Mouse (Mus musculus) kidney, postnatal 36 days (tissue): ENCODE results near the gene Oscar.

Experiments used
- DNase-seq, 2 experiments: peaks; one replicate each; pipeline ENCODE4 v3.0.0; 2021 to 2022; ENCODE audit warnings: mixed read lengths in 2 of 2

Oscar gene

DNA sequence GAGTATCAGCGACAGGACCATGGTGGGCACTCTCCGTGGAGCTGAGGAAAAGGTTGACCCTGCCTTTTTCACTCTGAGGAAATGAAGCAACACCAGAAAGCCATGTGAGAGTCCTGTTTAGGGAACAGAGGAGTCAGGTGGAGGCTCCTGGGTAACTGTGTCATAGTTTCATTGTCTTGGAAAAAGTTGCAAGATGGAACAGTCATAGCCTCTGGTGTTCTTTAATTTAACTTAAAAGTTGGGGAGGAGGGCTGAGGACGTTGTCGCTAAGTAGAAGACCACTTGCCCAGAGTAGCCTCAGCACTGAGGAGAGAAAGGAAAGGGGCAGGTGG is at the start of gene Oscar:
Oscar (minus strand) TSS at position 101 of the 332 bp plus-strand sequence.
- no peak for DNase-seq

DNA sequence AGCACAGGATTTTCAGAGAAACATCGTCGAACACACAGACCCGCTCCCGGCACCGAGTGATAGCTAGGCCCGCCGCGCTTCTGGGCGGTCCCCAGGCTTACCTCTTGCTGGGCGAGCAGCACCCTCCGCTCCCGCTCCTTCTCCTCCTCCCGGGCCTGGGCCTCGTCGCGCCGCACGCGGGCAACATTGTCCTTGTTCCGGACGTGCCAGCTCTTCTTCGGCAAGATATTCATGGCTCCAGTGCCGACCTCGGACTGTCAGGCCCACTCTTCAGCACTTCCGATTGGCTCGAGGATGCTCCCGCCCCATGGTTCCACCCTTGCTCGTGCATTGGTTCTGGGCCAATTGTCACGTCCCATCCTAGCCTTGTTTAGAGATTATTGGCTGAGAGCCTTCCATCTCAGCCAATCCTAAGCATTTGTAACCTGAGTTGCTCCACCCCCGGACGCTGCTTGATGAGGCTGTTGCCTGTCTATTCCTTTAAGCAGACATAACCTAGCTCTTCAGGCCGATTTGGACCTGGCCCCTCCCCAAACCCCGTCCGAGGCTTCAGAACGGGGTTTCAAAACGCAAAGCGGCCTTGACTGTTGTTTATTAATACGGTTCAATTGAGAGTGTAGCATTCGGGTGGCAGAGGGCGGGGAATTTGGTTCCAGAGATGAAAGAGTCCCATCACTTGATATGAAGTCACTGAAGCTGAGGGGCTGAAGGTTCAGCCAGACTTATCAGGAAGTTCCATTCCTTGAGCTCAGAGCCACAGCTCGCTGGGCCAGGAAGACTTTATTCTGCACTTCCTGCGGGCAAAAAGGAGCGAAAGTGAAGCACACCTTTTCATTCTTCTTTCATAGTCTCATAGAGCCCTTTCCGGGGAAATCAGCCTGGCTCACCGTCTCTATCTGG is 49.5 kb upstream of the Oscar start, which contains the start of gene Leng1:
Leng1 (minus strand) TSS at position 626 of the 900 bp plus-strand sequence.
- peak; percentile 97 to 99 for DNase-seq

DNA sequence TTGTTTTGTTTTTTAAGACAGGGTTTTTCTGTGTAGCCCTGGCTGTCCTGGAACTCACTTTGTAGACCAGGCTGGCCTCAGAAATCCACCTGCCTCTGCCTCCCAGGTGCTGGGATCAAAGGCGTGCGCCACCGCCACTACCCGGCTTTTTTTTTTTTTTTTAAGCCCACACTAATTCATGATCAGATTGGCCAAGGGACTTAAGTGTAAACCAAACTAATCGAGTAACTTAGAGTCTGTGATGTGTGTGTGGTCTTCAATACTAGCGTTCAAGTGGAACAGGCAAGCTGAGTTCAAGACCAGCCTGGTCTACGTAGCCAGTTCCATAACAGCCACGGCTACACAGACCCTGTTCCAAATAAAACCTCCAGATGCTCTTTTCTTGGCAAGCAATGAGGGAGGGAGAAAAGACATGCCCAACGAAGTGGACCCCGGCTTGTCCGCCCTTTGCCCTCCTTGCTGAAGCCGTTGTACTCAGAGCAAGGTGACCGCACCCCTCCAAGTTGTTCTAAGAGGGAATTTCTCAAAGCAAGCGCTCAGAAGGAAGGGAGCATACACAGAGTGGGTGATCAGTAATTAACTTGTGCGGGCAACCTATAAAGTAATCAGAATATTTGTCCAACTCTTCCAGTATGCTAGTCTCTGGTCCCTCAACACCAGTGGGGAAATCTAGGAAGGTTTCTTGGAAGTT is 48.7 kb upstream of the Oscar start:
- peak; percentile 67 to 73 for DNase-seq

DNA sequence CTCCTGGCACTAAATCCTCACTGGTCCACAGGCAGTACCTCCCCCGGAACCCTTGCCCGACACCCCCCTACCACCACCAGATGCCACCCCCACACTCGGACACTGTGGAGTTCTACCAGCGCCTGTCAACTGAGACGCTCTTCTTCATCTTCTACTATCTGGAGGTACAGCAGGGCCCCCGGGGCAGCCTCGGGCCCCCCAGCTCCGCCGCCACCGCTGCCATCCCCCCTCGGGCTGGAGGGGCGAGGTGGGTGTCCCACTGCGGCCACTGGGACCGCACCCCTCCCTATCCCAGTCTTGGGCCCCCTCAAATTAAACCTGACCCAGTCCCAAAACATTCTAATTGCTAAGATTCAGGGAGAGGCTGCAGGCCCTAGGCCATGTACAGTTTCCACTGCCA is 42.6 kb upstream of the Oscar start:
- DNase-seq: no peak

DNA sequence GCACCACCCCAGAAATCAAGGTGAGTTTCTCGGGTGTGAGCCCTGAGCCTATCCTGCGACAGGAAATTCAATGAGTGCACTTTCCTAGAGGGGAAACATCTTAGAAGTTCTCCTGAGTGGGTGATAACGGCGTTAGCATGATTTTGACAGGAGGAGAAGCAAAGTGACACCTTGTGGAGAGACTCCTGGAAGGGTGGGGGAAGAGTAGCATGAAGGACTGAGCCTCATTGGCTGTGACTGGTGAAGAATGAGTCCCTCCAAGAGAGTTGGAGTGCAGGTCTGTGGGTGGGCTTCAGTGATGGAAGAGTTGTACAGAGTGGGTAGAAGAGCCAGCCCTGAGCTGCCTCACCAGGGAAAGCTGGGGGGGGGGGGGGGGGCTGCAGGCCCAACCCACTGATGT is 41.0 kb upstream of the Oscar start:
- DNase-seq: no peak

DNA sequence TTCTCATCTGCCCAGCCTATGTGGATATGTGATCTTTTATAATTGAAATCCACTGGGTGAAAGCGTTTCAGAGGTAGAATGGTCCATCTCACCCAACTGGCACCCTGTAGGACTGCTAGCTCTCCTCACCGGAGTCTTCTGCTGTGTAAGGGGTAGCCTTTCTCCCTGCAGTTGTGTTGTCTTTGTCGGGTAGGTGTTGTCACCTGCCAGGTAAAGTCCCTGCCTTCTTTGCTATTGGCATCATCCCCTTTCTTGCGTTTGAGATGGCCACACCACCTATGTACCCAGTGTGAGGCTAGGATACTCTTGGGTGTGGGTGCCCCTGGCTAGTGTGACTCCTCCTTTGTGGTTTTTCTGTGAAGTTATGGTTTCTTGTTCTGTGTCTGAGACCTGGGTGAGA is 30.7 kb upstream of the Oscar start:
- DNase-seq: no peak

DNA sequence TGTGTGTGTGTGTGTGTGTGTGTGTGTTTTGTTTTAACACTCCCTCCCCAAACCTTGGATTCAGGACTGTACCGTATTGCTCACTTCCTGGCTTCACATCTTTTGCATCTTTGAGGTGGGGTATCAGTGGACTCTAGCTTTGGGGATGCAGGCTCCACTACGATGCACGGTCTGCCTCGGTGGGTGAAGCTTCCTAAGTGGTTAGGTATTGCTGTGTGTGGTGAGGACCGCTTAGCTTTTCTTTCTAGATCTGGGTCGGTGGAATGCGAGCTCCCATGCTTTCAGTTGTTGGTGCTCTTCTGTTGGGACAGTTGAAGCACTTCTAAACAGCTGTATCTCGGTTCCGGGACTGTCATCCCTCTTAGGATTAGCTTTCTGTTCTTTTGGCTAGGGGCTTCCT is 30.2 kb upstream of the Oscar start:
- no peak for DNase-seq

DNA sequence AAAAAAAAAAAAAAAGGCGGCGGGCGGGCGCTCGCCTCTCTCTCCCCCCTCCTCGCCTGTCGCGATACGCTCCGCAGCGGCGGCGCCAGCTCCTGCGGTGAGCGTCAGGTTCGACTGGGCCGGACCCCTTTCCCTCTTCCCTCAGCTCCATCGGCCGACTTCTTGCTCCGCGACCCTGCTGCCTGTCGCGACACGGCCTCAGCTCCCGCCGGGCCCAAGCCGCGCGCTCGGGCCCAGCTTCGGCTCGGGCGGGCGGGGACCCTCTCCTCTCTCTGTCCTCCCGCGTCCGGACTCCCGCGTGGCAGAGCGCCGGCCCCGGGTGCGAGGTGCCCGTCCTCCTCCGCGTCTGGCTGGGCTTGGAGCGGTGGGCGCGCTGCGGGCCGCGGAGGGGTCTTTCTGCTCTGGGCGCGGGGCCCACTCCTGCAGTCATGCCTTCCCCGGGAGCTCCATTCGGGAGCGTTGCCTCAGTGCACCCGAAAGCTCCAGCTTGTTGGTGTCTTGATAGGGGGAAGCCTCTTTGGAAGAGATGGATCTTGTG is 29.6 kb upstream of the Oscar start:
- peak in 1 of 2 experiments; percentile 3 for DNase-seq

DNA sequence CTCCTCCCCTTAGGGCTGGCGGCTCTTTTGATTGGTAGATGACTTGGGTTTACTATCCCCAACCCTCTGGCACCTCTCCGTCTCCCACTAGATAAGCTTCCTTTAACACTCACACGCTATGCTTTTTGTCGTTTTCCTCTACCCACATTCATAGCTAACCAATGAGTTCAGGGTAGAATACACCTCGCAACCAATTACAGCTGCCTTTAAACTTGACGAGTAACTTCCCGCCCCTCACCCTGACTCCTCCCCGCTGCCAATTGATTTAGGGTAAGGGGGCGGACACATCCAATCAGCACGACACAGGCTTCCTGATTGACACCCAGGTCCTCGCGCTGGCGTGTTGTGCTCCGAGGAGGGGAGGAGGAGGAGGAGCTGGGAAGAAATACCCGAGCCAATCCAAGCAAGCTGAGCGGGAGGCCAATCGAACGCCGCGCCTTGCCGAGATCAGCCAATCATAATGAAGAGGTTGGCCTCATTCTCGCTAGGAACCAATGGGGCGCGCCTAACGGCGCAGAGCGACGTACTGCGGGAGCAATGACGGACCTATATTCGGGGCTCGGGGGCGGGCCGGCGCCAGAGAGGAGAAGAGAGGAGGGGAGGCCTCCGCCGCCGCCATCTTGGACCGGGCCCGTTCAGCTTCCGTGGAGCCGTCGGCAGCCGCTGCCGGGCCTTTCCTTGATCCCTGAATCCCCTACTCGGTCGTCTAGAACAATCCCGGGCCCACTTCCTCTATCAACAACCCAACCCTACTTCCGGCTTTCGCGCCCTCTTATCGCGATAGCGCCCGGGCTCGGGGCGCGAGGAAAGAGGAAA is 28.9 kb upstream of the Oscar start, which contains the start of gene Cnot3:
Cnot3 (plus strand) TSS at position 597 of the 816 bp plus-strand sequence.
- peak; percentile 97 to 100 for DNase-seq

DNA sequence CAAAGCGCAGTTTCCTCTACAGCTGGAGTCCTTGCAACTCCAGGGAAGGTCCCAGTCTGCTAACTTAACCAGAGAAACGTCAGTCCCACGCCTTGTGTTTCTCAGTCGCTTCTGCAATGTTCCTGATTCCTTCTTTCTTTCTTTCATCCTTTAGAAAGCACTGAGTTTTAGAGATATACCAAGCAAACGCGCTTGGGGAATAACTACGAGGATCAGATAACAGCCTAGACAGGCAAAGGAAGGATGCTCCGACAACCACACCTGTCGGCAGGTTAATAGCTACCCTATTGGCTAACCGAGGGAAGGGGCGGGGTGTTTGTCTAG is 28.4 kb upstream of the Oscar start:
- DNase-seq: peak in 1 of 2 experiments; percentile 94

DNA sequence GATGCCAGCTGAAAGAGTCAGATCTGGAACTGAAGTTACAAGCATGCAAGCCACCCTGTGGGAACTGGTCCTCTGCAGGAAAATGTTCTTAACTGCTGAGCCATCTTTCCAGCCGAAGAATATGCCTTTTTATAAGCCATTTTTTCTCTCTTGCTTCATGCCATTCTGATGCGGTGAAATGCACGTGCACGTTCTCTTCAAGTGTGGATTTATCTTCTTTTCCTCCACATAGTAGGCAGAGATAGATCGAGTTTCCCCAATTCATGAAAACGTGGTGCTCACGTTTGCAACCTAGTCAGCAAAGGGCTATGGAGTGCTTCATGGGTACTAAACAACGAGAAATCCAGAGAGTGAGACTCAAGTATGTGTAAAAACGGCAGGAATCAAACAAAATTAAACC is 27.9 kb upstream of the Oscar start:
- no peak for DNase-seq

DNA sequence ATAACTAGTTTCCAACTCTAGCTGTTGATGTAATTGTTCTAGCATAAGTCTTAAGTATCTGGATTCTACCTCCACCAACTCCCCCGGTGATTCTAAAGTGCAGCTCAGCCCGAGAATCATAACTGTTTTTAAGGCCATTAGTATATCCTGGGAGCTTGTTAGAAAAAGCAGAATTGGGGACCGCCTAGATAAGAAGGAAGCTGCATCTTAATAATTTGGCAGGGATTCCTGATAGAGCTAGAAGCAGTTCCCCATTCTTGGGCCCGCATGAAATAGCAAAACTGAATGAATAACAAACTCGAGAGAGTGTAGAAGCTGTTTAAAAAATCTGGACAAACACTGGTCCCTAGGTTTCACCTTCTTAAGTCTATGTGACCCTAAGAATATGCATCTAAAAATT is 27.5 kb upstream of the Oscar start:
- DNase-seq: no peak

DNA sequence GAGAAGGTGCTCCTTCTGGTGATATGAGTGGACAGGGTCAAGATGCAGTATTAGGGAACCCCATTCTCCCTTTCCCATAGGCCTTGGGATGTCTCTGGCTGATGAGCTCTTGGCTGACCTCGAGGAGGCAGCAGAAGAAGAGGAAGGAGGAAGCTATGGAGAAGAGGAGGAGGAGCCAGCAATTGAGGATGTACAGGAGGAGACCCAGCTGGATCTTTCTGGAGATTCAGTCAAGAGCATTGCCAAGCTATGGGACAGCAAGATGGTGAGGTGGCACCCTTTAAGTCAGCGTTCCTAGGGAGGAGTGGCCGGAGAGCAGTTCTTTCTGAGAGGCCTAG is 14.5 kb upstream of the Oscar start:
- no peak for DNase-seq

DNA sequence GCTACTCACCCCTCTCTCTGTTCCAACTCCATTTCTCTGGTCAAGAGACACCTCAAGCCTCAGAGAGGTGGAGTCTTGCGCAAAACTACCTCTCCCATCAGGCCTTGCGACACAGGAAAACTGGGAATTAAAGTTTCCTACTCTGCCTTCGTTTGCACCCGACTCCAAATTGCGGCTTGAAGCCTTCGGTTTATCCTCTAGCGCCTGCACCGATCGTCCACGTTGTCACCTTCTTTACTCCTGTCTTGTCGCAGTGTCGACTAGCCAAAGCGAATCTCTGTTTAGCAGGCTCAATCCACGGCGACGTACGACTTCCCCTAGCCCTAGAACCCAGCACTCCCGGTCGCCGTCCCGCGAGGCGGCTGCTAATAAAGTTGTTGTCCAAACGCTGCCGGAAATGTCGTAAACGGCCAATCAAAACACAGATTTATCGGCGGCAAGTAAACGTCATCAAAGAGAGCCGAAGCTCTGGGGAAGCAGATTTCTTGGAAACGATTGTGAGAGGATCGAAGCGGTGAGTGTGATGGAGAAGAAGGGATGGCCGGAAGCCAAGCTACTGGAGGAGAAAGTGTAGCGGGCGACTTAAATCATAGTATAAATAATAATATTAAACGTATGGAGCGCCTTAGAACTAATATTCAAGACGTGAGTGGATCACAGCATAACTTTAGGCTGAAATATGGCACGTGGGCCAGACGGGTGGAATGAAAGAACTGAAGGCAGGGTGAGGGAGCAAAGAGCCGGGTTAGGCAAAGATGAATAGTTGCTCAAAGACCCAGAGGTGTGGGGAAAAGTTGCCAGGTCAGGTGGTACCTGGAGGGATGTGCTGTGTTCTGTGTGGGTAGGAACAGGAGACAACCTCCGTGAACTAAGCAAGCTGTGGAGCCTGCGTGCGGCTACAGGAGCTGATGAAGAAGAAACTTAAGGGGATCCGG is 13.9 kb upstream of the Oscar start, which contains the start of the genes Tfpt and Prpf31:
Tfpt (minus strand) TSS at position 387 of the 935 bp plus-strand sequence.
Prpf31 (plus strand) TSS at position 443 of the 935 bp plus-strand sequence.
- DNase-seq: peak; percentile 93 to 95

DNA sequence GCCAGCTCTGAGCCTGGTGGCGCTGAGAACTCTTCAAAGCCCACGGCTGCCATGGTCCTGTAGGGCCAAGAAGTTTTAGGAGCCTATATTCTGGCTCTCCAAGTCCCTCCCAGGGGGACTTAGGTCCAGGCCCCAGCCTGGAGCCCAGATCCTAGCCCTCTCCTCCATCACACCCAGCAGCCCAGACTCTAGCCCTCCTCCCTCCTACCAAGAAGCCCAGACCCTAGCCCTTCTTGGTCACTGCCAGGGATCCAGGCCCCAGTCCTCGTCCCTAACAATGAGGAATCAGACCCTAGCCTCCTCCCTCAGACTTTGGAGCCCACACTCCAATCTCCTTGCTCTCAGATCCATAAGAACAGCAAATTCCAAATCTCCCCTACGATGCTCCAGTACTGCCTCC is 13.1 kb upstream of the Oscar start:
- no peak for DNase-seq

DNA sequence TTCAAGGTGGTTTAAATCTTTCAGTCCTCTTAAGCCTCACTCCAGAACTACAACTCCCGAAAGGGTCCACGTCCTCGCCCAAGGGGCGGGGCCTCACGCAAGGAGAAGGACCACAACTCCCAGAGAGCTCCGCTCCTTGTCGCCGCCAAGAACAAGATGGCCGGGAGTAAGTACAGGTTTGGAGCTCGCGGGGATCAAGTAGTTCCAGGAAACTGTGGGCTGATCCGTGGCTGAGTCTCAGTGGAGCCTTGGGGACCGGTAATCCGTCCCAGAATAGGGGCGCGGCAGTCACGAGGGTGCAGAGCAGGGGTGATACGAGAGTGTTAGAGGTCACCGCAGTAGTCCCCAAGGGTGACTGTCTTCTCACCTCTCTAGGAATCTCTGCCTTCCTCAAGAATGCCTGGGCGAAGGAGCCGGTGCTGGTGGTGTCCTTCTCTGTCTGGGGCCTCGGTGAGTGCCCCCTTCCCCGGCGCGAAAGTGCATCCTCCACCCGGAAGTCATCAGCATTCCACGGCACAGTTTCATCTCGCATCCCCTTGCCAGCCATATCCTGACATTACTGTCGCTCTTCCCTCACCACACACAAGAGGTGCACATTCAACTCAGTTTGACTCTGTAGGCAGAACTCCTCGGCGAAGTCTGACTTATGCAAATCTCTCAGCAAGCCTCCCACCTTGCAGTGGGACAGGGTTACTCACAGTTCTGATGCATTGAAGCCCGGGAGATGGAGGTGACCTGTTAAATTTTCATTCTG is 1.5 kb upstream of the Oscar start, which contains the start of gene Ndufa3:
Ndufa3 (plus strand) TSS at position 132 of the 754 bp plus-strand sequence.
- DNase-seq: peak; percentile 93 to 94

DNA sequence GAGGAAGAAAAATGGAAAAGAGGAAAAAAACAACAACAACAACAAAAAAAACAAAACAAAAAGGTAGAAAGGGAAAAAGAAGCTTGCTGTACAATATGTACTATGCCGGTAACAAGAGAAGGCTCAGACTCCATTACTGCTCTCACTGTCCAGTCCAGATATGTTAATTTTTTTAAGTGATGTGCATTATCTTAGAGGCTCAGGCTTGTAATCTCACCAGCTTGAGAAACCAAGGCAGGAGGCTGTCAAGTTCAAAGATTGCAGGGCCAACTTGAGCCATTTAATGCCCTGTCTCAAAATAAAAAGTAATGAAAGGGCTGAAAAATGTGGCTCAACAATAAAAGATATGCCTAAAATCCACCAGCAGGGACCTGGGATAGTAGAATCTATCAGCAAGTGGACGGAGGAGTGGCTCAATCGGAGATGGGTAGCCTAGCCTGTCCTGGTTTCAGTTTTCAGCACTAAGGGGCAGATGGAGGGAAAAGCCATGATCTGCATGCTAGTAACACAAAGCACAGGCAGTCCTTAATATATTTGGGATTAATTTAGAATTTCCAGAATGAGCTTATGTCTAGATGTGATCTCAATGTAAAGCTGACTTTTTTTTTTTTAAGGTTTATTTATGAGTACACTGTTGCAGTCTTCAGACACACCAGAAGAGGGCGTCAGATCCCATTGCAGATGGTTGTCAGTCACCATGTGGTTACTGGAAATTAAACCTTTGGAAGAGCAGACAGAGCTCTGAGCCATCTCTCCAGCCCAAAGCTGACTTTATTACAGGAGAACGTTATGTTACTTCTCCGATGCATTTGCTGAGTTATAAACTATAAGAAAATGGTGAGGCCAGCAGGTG is 658 bp upstream of the Oscar start:
- no peak for DNase-seq

DNA sequence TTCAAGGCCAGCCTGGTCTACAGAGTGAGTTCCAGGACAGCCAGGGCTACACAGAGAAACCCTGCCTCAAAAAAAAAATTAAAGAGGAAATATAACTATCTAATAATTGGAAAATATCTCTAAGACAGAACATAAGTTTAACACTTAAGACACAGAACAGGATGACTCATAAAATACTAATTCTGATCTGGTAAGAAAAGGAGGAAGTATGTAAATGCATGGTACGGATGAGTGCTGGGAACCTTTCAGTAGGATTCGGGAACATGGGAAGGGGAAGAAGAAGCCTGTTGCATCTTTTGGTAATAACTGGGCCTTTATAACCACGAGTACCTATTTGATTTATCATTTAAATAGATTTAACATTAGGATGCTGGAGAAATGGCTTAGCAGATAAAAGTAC is 1.9 kb downstream of the Oscar start:
- DNase-seq: no peak

DNA sequence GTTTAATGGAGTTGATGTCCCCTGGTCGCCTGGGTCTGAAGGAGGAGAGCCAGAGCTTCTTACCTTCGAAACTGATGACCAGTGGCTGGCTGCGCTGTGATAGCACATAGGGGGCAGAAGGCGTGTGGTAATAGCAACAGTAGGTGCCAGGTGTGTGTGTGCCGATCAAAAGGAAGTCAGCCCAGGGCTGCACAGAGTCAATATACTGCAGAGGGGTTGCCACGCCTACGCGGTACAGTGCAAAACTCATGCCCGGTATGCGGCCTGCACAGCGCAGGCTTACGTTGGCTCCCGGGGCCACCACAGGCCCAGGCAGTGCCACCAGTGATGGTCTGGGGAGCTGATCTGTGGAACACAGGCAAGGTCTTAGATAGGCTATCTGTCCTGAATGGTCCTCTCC is 5.0 kb downstream of the Oscar start:
- no peak for DNase-seq

DNA sequence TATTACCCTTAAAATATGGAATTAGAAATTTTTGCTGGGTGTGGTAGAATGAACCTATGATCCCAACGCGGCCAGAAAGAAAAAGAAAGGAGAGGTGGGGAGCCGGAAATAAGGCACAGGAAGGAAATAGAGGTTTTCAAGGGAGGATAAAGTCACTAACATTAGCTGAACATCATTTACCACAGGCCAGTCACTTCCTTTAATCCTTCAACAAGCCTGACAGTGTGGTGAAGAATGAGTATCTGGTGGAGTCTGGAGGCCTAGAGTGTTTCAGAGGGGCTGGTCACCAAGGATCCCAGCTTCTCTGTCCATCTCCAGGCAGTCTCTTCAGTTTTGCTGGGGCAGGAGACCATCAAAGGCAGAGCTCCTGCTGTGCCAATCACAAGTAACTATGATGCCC is 5.5 kb downstream of the Oscar start:
- DNase-seq: no peak
